Mouse (Mus musculus) liver, embryonic 14.5 days (tissue): Measurements from ENCODE around the gene Wdfy4.

Experiments
- CTCF ChIP-seq: IDR thresholded peaks from 2 replicates; pipeline ENCODE4 v1.5.1; 2016; ENCODE audit warnings: antibody characterized with exemption, low read depth, control low read depth
- EP300 ChIP-seq: IDR thresholded peaks from 2 replicates; pipeline ENCODE4 v1.6.1; 2016; ENCODE audit warnings: antibody characterized with exemption, low read depth

- no peak for TF ChIP-seq CTCF
- TF ChIP-seq EP300 = no peak
Measured at GRCm38 (mm10) chr14:32931709-32932108, 253.6 kb downstream of the Wdfy4 start.
